Mouse (Mus musculus) C2C12 (cell line): Measurements from ENCODE around the gene Gnat1.

Experiments used
- CEBPB ChIP-seq: IDR thresholded peaks from one replicate; pipeline ENCODE4 v1.6.1; 2011; ENCODE audit warnings: low read depth, mild to moderate bottlenecking, control low read depth, moderate library complexity
- CTCF ChIP-seq: IDR thresholded peaks from one replicate; pipeline ENCODE4 v1.5.1; 2011; ENCODE audit not compliant: control insufficient read depth, insufficient read depth, insufficient read length
- FOSL1 ChIP-seq: IDR thresholded peaks from one replicate; pipeline ENCODE4 v1.8.0; 2011; ENCODE audit warnings: mild to moderate bottlenecking, low read length; ENCODE audit not compliant: poor library complexity, insufficient read depth, severe bottlenecking
- MYOD1 ChIP-seq: IDR thresholded peaks from one replicate; pipeline ENCODE4 v1.6.1; 2011; ENCODE audit warnings: low read depth; ENCODE audit not compliant: control insufficient read depth, insufficient read length
- MYOG ChIP-seq: IDR thresholded peaks from one replicate; pipeline ENCODE4 v1.6.1; 2011; ENCODE audit not compliant: control insufficient read depth, insufficient read length; ENCODE audit errors: extremely low read depth
- USF1 ChIP-seq: IDR thresholded peaks from one replicate; pipeline ENCODE4 v1.6.1; 2011; ENCODE audit warnings: low read depth, mild to moderate bottlenecking, control low read depth, moderate library complexity

DNA sequence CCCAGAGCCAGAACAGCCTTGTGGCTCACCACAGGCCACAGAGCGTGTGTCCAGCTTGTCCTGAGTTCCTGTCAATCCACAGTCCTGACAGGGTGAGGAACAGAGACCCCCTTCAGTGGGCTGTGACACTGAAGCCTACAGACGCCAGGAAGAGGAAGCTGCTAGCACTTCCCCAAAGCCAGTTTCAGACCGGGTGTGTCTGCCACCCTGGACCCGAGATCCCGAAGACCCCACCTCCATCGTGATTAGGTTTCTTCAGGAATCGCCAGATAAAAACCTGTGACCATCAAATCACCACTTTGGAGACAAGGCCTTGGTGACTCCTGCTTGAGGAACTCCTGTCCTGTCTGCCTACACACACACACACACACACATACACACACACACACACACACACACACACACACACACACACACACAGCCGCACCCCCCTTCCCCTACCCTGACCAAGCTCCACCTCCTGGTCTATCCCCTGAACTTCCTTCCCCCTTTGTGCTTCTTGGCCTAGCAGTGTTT, 39.2 kb downstream of the Gnat1 start:
- no peak for TF ChIP-seq USF1
- no peak for TF ChIP-seq CTCF
- no peak for TF ChIP-seq FOSL1
- TF ChIP-seq MYOG: no peak
- no peak for TF ChIP-seq CEBPB
- TF ChIP-seq MYOD1: no peak
